Mouse (Mus musculus) embryo, embryonic 10.5 days (tissue): ENCODE data around the gene Prelid3b.

Source experiments
- DNase-seq: peaks from one replicate; pipeline ENCODE4 v3.0.0-alpha.2; 2015; ENCODE audit warnings: low spot score

Prelid3b gene

DNA sequence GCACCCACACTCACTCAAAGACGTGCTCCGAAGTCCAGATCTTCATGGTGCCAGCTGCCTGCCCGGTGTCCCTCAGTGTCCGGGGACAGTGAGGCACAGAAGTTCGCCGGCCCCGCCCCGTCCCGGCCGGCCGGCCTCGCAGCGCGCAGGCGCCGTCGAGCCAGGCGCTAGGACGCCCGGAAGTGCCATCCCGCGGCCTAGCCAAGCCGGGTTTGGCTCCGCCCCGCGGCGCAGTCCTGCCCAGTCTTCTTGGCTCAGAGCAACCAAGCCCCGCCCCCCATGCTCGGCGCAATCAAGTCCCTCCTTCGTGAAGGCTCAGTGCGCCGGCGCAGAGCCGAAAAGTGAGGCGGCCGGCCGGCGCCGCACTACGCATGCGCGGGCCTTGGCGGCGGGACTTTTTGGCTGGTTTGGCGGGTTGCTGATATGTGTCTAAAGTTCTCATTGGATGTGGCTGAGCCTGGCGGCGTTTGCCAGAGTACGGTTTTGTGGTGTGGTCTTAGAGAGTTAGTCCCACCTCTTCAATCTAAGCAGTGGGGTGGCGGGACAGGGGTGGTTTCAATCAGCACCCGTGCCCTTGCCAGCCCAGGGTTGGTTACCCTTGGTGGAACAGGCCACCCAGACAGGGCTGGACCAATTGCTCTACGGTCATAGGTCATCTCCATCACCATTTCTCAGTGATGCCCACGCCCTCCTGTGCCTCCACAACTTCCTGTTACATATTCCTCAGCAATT lies at the start of gene Prelid3b:
Prelid3b (minus strand) TSS at position 264 of the 732 bp plus-strand sequence.
- peak; percentile 100 for DNase-seq

DNA sequence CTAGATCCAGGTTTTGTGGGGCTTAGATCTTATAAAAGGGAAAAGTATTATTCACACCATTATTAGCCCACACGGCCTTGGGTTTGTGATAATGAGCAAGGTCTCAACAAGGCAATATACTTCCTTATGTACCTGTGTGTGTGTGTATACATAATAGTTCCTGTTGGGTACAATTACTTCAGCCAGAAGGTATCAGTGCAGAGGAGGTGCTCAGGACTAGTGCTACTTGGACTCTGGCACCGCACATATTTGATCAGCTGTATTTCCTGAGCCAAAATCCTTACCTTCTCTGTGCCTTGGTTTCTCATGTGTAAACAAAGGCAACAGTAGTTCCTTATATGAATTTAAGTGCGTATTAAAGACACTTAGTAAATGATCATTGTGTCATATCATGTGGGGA lies 49.3 kb upstream of the Prelid3b start:
- DNase-seq, result no peak

- DNase-seq, result no peak
Measured at GRCm38 (mm10) chr2:174517141-174518079, 44.5 kb upstream of the Prelid3b start.

- no peak for DNase-seq
Measured at GRCm38 (mm10) chr2:174514887-174515286, 42.0 kb upstream of the Prelid3b start.

DNA sequence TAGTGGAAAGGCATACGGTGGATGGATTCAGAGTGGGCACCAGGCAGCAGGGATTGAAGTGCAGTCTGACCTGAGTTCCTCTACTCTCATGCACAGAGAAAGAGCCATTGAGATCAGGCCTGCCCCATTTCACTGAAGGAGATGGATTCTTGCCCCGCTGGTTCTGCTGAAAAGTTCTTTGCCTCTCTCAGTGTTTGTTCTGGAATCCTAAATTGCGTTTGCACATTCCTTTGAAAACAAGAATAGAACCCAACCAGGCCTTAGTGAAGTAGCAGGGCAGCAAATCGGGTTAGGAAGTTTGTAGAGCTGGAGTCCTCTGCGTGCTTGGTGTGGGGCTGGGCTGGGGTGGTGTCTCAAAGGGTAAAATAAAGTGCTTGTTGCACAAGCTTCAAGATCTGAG lies 40.9 kb upstream of the Prelid3b start:
- no peak for DNase-seq

DNA sequence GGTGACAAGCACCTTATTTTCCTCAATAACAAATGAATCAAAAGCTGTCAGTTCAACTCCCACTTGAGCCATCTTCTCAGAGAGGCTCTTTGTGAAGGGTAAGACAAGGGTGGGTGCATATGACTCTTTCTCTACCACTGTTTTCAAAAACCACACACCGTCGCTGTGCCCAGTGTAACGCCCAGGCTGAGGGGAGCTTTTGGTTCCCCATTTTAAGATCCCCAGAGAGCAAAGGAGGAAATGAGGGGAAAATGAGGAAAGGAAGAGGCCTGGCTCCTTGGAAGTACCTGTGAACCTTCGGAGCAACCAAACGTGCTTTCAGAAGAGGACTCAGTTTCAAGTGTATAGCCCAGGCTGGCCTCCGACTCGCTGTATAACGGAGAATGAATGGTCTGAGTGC lies 36.9 kb upstream of the Prelid3b start:
- DNase-seq, result no peak

- DNase-seq, result no peak
Measured at GRCm38 (mm10) chr2:174507998-174508397, 35.1 kb upstream of the Prelid3b start.

DNA sequence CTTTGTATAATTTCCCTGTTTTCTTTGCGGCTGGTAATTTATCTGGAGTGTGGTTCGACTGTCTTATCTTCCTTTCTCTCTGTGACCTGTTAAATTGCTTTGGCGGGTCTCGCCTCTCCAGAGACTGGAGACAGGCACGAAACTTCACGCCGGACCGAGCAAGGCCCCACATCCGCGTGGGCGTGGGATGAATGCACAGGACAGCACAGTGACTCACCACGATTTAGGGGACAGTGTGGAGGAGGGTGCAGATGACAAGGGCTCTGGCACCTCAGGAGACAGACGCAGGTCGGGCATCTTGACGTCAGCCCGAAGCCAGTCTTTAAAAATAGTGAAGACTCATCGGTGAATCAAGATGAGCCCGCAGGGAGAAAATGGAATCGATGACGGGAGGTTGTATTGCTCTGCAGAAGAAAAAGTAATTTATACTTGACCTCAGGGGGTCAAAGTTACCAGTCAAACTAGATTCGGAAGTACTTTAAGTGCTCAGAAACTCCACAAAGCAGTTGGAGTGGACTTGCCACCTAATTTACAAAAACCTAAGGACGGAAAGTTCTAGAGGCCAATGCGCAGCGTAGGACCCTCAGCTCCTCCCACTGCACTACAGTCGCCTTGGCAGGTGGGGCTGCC lies 30.1 kb upstream of the Prelid3b start:
- DNase-seq, result no peak

DNA sequence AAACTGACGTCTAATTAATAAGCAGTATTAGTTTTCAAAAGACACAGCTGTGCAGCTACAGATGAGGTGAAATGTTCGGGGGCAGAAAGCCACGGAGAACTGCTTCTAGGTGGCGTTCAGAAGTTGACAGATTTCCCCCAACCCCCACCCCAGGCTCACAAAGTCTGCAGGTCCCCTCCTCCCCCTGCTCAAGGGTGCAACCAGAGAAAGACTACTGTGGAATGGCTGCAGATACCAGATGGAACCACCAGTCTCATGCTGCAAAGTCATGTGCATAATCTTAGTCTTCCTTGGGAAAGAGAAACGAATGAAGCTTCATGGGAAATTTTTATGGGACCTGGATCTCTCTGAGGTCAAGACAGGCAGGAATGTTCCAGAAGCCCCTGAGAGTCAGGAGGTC lies 29.4 kb upstream of the Prelid3b start:
- DNase-seq, result no peak

GRCm38 (mm10) chr2:174501517-174501916 lies 28.6 kb upstream of the Prelid3b start:
- DNase-seq, result no peak

DNA sequence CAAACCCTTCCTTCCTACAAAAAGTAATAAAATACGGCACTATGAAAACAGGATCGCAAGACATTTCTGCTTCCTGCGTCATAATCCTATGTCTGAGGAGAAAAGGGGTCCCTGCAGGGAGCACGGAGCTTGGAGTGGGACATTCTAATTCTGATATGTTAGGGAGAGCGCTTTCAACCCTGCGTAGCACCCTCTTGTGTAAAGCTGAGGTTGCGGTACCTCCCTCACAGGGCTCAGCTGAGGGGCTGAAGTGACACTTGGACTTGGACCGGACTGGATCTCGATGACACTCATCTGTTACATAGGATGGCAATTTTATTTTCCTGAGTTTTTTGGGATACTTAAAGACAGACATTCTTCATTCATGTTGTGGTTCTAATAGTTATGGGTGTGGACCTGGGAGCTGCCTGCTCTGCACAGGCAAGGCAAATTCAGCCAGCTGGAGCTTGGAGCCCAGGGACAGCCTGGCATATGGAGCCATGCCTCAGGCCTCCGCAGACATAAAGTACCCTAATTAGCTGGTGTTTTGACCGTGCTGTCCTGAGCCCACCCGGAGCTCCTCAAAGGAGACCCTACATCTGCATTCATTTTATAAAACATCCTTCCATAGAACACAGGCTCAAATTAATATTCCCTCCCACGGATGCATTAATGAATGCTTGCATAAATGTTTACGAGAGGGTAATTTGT lies 28.1 kb upstream of the Prelid3b start:
- no peak for DNase-seq

DNA sequence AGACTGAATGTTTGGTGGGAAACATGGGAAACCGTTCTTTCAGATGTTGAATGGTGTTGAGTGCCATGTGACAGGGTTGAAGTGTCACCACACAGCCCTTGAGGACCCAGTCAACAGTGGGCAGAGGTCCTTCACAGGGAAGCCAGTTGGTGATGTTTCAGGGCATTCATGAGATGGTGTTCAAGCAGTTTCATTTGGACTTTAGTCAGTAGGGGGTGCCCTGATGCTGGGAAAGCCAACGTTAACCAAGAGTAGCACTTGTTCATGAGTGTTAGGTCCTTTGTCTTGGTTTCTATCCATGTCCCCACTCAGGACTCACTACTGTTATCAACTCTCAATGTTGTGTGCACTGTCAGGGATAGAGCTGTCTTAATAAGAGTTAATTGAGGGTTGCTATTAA lies 20.0 kb upstream of the Prelid3b start:
- no peak for DNase-seq

DNA sequence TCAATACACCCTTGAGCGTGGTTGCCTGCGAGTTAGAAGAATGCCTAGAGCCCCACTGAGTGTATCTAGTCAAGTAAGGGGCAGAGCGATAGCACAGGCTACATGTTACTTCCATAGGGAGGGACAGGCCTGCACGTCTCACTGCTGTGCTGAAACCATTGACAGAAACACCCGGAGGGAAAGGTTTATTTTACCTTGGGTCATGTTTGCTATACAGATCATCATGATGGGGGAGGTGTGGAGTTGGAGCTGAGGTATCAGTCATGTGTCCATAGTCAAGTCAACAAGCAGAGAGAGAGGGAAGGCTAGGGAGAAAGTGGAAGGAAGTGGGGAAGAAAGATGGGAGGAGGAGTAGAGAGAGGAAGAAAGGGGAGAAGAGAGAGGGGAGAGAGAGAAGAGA lies 14.1 kb upstream of the Prelid3b start:
- DNase-seq, result no peak

GRCm38 (mm10) chr2:174478746-174479145 lies 5.9 kb upstream of the Prelid3b start:
- DNase-seq, result no peak

DNA sequence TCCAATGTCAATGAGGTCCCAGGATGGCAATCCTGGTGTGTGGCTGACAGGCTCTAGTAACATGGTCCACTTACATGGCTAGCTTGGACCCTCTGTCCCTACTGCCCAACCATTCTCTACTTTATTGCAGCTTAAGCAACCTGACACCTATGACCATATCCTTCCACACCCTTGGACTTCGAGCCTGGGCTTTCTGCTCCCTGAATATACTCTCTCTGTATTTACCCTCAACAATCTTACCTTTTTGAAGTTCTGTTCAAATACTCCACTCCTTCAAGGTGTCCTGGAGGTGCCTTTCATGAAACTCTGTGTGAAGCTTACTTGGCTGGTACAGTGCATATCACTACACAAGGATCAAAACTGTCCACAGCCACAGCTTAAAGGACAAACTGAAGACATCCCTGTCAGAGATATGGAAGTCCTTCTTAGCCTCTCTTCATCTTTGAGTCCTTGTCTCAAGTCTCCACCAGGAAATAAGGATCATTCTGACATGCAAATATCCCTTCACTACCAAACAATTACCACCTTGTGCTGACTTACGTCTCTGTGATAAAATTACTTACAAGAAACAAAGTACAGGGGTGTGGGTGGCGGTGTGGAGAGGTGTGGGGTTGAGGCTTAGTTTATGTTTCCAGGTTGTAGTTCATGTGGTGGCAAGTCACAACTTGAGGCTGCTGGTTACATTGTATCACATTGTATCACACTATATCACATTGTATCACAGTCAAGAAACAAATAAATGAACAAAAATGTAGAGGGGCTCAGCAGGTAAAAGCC lies 4.8 kb upstream of the Prelid3b start:
- DNase-seq, result no peak

DNA sequence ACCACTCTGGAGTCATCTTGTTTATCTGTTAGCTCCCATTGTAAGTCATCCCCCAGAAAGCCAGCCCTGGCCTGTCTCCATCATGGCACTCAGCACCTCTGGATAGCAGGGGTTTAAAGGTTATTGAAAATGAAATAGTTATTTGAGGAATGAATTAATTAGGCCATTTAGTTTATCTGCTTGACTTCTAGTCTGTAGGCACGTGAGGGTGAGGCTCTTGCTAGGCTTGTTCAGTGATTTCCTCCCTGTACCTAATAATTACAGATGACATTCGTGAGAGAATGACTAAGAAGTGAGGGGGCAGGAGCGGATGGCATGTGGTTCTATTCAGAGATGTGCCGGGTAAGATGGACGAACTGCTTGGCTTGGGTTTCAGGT lies 658 bp upstream of the Prelid3b start:
- no peak for DNase-seq

- peak; percentile 41 for DNase-seq
Measured at GRCm38 (mm10) chr2:174472407-174472806, 474 bp downstream of the Prelid3b start.

GRCm38 (mm10) chr2:174470786-174471405 lies 2.0 kb downstream of the Prelid3b start:
- DNase-seq, result no peak

- no peak for DNase-seq
Measured at GRCm38 (mm10) chr2:174470333-174470732, 2.5 kb downstream of the Prelid3b start.

DNA sequence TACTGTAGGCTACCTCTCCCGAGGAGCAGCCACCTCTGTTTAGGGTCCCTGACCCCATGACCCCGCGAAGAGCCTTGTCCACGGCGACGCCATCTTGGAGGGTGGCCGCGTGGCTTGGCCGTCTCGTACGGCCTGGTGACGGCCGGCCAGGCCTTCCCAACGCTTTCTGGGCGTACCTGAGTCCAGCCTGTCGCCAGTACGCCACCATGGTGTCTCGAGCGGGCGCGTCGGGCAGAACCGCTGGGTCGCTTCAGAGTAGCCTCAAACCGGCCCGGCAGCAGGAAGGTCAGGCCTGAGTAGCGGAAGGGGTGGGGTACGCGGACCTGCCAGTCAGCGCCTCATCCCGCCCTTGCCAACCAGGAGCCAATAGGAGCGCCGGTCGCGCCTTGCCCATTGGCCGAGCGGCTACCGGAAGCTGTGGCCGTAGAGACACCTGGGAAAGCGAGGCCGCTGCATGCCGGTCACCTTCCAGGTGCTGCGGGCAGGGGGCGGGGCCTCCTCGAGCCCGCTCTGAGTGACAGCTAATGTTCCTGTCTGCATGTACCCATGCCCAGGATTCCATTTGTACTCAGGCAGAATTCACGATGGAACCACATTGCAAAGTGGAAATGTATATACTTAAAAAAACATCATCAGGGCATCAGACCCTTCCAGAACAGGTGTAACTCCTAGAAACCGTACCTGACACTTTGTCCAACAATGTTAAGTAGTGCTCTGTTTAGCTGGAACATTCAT lies 8.9 kb downstream of the Prelid3b start, which contains the start of gene Atp5e:
Atp5e (minus strand) TSS at position 317 of the 735 bp plus-strand sequence.
- DNase-seq, result peak; percentile 95
